Mouse (Mus musculus) common myeloid progenitor, adult 5-6 weeks (primary cell): ENCODE measurements at regions not wholly inside any gene's neighbourhood (a gene's known extent, or its start where the extent isn't known, plus 50 kb on each side); places are given as distances from the start of the nearest gene placed in this dataset.
A peak's percentile ranks its signal among the peaks of the same experiment; 100 is the strongest.

Source experiments
- ATAC-seq: replicated peaks from 2 replicates; pipeline ENCODE4 v1.8.0; 2016; ENCODE audit warnings: low read depth, mild to moderate bottlenecking, moderate TSS enrichment, inconsistent platforms; ENCODE audit not compliant: poor library complexity, severe bottlenecking

GRCm38 (mm10) chr5:148709111-148709771, 156.7 kb upstream of the Ubl3 start:
- no peak for ATAC-seq

- ATAC-seq, result peak; percentile 87
These were observed 155.6 kb upstream of the Ubl3 start for GRCm38 (mm10) chr5:148708014-148708741.

- no peak for ATAC-seq
These were observed 154.7 kb upstream of the Ubl3 start for GRCm38 (mm10) chr5:148707335-148707734.

GRCm38 (mm10) chr5:148706323-148707120, 153.9 kb upstream of the Ubl3 start:
- no peak for ATAC-seq

GRCm38 (mm10) chr5:148704769-148705168, 152.2 kb upstream of the Ubl3 start:
- ATAC-seq, result no peak

GRCm38 (mm10) chr5:148701859-148702258, 149.3 kb upstream of the Ubl3 start:
- ATAC-seq, result 0 out of 2 replicates have a peak, but pooled peaks have one; percentile 47

GRCm38 (mm10) chr5:148701001-148701400, 148.4 kb upstream of the Ubl3 start:
- ATAC-seq, result no peak

- ATAC-seq, result peak; percentile 54; the same call in 1 of the 2 replicates
These were observed 147.7 kb upstream of the Ubl3 start for GRCm38 (mm10) chr5:148700240-148700639.

GRCm38 (mm10) chr5:148697631-148698368, 145.2 kb upstream of the Ubl3 start:
- ATAC-seq, result no peak

- no peak for ATAC-seq
These were observed 141.8 kb upstream of the Ubl3 start for GRCm38 (mm10) chr5:148694352-148694751.

- ATAC-seq, result no peak
These were observed 138.9 kb upstream of the Ubl3 start for GRCm38 (mm10) chr5:148691486-148691885.

- ATAC-seq, result no peak
These were observed 138.2 kb upstream of the Ubl3 start for GRCm38 (mm10) chr5:148690823-148691197.

- ATAC-seq, result no peak
These were observed 137.7 kb upstream of the Ubl3 start for GRCm38 (mm10) chr5:148690158-148690822.

- ATAC-seq, result no peak
These were observed 136.7 kb upstream of the Ubl3 start for GRCm38 (mm10) chr5:148689297-148689696.

- ATAC-seq, result no peak
These were observed 135.9 kb upstream of the Ubl3 start for GRCm38 (mm10) chr5:148688501-148688900.

- no peak for ATAC-seq
These were observed 135.2 kb upstream of the Ubl3 start for GRCm38 (mm10) chr5:148687827-148688226.

- no peak for ATAC-seq
These were observed 131.6 kb upstream of the Ubl3 start for GRCm38 (mm10) chr5:148684216-148684615.

GRCm38 (mm10) chr5:148682553-148682952, 130.0 kb upstream of the Ubl3 start:
- ATAC-seq, result no peak

GRCm38 (mm10) chr5:148680341-148680740, 127.8 kb upstream of the Ubl3 start:
- no peak for ATAC-seq

- ATAC-seq, result peak; percentile 74
These were observed 127.0 kb upstream of the Ubl3 start for GRCm38 (mm10) chr5:148679586-148679985.
